Mouse (Mus musculus): ENCODE data around the gene Sdad1. TPM values are rescaled to one million over a fixed set of nuclear protein-coding genes. Genes with fewer than 3 reads are reported as not detected.
"Not testable (repeated sequence)": the region's sequence is repeated elsewhere in the genome, so short reads cannot be mapped to it uniquely, and the experiment has no call there.

Sdad1 gene
- 10 to 100 TPM; 18.6 to 20.2 TPM for total RNA-seq (2021)
- long read RNA-seq, experiment 1, full-length matches to known transcripts: 3 of 6 reads
- long read RNA-seq, experiment 1, partial matches to known transcripts: 1 of 6 reads
- long read RNA-seq, experiment 1, other reads (novel, unspliced or antisense): 2 of 6 reads
- long read RNA-seq, experiment 2, full-length matches to known transcripts: 3 of 4 reads
- long read RNA-seq, experiment 2, partial matches to known transcripts: 1 of 4 reads
- long read RNA-seq, experiment 2, other reads (novel, unspliced or antisense): 0 of 4 reads

DNA sequence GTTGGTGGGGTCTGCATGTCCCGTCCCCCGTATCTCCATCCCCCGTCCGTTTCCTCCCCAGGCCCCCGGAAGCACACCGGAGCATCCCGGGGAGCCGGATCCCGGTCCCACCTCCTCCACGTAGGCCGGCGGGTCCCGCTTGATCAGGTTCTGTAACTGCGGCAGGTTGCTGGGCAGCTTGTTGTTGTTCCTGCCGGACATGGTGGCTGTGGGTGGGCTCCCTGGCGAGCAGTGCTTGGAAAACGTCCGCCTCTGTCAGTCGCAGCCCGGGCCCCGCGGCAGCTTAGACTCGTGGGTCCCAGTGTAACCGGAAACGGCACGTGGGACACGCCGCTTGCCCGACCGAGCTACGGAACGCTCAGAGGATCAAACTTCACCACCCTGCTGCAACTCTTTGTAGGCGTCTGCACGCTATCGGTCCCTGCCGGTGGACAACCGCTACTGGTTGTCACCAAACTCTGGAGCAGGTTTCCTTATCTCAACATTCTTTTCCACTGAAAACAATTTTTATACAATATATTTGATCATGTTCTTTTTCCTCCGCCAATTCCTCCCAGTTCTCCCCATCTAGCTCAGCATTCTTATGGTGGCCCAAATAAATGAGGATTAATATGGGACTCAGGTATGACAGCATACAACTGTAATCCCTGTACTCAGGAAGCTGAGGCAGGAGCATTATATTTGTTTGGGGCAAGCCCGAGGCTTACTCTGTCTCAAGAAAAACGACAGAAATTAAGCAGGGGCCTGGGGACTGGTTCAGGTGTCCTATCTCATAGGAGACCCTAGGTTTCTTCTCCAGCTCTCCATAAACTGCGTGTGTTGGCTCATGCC, at the start of gene Sdad1:
TSS of gene Sdad1 (minus strand) at position 799 of the 831 bp plus-strand sequence.
- intact Hi-C loops (cut with DNase I): no loop called here
- DNase-seq (ENCODE audit: low spot score in 2 of 2): peak; percentile 97

DNA sequence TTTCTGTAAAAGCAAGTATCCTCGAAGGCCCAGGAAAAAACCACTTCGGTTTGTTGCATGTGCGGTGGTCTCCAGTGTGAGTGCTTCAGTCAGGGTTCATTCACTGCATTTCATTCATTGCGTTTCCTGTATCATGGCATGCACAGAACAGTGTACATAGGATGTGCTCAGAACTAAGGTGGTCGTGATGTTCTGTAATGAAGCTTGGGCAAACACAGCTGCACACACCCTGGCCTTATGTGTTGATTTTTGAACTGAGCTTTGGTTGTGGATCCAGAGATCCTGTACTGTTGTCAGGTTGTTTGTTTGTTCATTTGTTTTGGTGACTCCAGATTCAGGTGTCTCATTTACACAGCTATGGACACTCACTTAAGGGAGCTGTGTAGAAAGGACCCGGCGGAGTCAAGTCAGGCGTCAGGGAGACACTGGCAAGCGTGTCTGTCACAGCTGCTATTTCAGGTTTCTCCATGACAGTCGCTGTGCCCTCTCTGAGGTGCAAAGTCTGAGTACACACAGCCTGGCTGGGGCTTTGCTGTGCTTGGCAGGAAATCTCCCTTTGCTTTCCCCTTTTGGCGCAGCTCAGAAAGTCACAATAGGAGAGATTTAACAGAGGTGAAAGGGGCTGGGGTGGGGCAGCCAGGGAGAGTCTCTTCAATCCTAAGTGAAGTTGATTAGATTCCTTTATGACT, 48.6 kb upstream of the Sdad1 start:
- intact Hi-C loops (cut with DNase I): no loop called here

DNA sequence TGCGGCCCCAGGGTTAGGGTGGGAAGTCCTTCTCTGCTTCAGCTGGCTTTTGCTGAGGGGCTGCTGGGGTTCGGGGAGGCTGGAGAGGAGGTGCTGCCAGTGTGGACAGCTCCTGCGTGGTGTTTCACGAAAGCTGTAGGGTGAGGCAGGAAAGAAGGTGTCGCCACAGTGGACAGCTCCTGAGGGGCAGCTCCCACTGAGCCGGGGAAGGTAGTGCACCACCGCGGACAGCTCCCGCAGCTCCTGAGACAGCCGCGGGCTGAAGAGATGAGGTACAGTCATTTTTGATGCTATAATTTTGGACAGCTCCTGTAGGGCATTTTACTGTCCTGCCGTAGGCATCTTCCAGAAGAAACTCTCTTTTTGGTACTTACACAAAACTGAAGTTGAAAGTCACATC, 47.8 kb upstream of the Sdad1 start:
- intact Hi-C loops (cut with DNase I): no loop called here
- no peak for DNase-seq (ENCODE audit: low spot score in 2 of 2)

More for the DNA sequence above, 48.6 kb upstream of the Sdad1 start:
- no peak for DNase-seq (ENCODE audit: low spot score in 2 of 2)

DNA sequence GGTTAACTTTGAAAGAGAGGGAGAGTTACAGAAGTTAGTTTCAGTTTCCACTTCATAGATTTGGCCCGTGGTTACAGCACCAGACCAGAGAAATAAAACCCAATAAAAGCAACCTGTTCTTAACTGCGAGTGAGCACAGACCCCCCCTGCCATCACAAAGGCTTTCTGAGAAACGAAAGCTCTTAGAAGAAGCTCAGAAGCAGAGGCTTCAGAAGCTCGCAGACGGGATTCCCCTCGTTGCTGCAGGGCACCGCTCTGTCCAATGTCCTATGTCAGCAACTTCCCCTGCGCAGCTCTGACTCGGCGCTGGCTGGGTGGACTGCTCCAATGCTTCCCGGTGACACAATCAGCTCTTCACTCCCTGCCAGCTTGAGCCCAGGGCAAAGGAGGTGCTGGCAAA, 43.2 kb upstream of the Sdad1 start:
- intact Hi-C loops (cut with DNase I): no loop called here
- DNase-seq (ENCODE audit: low spot score in 2 of 2): no peak

DNA sequence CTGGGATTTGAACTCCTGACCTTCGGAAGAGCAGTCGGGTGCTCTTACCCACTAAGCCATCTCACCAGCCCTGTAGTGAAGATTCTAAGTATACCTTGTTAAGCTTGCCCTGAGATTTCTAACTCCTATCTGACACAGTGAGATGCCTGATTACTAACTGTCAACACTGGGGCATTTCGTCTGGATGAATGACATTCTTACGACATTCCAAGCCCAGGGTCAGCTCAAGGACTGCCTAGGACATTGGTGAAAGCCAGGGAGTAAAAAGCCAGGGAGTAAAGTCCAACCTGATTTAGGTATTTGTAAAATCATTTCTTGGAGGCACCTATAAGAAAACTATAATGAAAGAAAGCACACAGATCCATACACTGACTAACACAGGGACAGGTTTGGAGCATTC, 42.4 kb upstream of the Sdad1 start:
- intact Hi-C loops (cut with DNase I); DNase-seq (ENCODE audit: low spot score in 2 of 2): not testable (repeated sequence)

DNA sequence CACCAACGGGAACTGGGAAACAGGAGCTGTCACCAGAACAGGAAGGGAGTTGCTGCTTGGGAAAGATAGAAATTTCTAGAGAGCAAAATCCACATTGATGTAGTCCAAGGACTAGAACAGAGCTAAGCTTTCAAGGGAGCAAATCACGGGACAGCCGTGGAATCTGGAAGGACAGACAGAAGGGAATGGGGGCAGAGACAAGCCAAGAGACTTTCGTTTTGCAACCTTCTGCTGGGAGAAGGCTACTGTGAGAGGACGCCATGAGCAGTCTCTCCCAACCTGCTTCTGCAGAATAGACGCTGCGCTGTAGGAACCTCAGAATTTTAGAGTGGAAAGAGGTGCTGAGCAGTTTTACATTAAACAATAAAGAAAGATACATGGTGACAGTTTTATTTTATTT, 39.5 kb upstream of the Sdad1 start:
- no peak for DNase-seq (ENCODE audit: low spot score in 2 of 2)
- intact Hi-C loops (cut with DNase I): no loop called here

DNA sequence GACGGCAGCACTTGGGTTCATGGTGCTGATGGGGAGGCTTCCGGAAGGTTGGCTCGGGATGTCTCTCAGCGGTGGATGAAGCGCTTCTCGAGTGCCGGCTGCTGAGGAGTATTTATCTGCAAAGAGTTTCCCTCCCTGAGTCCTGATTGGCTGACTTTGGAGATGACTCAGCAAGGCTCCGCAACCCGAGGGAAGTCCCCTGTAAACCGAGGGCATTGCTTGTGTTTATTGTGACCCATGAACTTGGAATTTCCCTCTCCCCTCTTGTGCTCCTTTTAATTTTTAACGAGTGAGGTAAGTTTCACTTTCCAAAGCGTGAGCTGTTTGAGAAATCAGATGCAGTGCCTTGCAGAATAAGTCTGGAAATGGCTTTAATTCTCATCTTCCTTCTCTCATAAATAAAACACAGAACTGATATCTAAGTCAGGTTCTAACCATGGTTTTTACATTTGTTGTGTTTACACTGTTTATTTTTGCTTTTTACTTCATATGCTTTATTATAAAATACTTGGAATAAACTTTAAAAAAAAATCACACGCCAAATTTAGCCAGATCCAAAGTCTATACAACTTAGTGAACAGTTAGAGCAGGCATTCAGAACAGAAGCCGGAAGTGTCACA, 38.6 kb upstream of the Sdad1 start, which contains the start of gene Cxcl10:
TSS of gene Cxcl10 (minus strand) at position 96 of the 620 bp plus-strand sequence.
- peak in 1 of 2 experiments; percentile 45 for DNase-seq (ENCODE audit: low spot score in 2 of 2)
- intact Hi-C loops (cut with DNase I): no loop called here

DNA sequence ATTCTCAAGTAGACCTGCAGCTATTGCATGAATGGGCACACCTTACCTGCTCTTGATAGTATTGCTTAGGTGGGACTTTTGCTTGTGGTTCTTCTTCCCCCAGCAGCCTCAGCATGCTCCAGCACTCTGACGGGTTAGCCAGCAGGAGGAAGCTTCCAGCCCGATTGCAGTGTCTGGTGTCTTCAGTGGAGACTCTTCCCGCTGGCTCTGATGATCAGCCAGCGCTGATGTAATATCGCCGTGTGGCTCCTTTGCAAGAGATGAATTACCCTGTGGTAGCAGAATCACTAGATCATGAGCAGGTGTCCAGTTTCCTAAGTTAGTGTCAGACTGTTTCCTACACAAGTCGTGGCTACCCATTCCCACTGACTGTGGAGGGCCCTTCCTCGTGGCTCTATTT, 34.7 kb upstream of the Sdad1 start:
- no peak for DNase-seq (ENCODE audit: low spot score in 2 of 2)
- intact Hi-C loops (cut with DNase I): no loop called here

DNA sequence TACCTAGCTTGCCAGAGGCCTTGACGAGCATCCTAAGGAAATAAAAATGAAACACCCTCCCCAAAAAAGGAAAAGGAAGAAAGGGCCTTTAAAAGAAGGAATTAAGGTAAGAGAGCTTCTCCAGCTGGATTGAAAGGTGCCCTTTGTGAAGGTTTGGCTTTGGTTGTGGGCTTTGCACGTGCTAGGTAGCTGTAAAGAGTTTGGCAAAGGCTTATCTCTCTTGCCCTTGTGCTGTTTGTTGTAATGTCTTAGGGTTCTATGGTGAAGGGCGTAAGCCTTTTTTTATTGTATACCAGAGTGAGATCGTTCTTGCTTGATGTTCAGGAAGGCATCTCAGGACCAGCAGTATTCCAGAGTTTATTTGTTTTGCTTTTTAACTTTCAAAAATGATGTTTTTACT, 30.3 kb upstream of the Sdad1 start:
- no peak for DNase-seq (ENCODE audit: low spot score in 2 of 2)
- intact Hi-C loops (cut with DNase I): no loop called here

DNA sequence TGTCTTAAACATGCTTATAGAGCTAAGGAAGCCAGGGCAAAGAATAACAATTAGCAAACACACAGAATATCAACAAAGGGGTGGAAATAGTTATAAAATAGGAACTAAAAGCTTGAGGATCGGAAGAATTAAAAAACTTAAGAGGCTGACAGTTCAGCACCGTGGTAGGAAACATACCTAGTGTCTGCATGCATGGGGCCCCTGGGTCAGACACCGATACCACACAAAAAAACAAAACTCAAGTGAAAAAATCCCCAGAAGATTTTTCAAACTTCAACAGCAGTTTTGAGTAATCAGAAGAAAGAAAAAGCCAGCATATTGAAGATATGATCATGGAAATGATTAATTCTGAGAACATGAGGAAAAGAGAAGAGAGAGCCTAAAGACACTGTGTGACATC, 26.5 kb upstream of the Sdad1 start:
- intact Hi-C loops (cut with DNase I): no loop called here
- no peak for DNase-seq (ENCODE audit: low spot score in 2 of 2)

DNA sequence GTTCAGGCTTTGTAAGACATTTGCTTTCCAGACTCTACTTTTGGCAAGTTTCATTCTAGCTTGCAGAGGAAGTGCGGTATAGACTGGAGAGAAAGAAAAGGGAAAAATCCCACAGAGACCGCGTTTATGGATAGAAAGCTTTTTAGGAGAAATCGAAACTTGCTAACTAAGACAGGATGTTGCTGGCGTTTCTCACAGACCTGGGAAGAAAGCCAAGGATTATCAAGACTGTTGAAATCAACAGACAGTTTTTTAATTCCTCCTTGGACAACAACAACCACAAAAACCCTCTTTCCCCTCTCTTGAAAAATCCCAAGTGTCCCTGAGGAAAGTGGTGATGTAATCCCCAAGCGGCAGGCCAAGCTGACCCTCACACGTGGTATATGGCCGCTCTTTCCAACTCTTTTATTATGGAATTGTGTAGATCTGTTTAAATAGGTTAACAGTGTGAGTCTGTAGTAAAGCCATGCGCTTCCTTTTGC, 22.1 kb upstream of the Sdad1 start:
- DNase-seq (ENCODE audit: low spot score in 2 of 2): no peak
- intact Hi-C loops (cut with DNase I): no loop called here

DNA sequence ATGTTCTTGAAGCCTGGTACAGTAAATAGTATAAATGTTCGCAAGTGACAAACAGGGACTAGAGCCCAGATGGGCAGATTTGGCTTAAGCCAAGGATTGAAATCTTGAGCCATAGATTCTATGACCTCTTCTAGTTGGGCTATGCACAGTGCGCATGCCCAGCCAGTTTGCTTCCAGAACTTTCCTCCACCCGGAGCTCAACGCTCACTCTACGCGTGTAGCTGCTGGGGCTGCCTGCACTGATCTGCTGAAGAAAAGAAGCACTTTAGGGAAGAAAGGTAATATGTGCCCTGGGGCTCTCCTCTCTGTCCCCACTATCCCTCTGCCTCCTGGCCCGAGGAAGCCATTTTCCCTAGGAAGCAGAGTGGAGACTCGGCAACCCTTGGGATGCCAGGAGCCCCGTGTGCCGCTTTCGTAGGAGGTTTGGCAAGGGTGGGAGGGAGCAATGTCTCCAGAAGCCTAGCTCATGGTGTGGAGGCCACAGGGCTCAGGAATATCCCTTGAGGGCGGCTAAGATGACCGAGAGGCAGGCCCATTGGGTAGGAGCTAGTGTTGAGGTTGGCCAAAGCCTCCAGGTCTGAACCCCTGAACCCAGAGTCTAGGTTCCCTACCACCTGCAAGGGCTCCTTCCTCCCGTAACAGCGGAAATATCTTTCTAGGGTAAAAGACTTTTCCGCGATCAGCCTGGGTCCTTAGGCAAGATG, 21.5 kb upstream of the Sdad1 start, which contains the start of gene Art3:
TSS of gene Art3 (plus strand) at position 193 of the 704 bp plus-strand sequence.
- intact Hi-C loops (cut with DNase I): no loop called here
- no peak for DNase-seq (ENCODE audit: low spot score in 2 of 2)

DNA sequence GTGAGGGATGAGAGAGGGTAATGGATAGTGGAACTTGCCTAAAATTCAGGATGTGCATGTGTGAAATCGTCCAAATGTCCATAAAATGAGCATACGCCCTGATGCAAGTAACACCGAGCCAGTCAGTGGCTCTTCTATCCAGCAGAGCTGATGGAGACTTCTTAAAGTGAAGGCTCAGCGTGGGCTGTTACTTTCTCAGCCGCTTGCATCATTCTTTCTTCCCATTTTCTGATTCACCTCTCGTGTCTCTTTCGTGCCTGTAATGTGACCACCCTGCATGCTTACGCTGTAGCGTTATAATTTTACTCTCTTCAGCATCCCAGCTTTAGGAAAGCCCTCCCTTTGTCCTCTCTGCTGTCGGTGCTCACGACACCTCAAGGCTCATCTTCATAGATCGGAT, 20.8 kb upstream of the Sdad1 start:
- no peak for DNase-seq (ENCODE audit: low spot score in 2 of 2)
- intact Hi-C loops (cut with DNase I): no loop called here

DNA sequence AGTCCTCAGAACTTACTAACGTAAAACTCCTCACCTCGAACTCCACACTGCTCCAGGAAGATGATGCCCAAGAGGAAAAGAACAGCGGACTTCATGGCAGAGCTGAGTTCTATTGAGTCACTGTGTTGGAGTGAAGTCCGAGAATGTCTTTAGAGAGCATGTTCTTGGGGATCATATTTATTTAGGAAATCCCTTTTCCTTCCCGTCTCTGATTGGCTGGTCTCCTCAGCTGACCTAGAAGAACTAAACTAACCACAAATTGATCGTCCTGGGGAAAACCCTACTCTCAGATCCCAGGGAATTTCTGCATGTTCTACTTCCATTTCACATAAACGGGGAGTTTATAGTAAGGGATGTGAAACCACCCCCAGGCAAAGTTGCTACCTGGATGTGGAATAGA, 17.6 kb upstream of the Sdad1 start, which contains the start of gene Cxcl9:
TSS of gene Cxcl9 (minus strand) at position 151 of the 400 bp plus-strand sequence.
- intact Hi-C loops (cut with DNase I): no loop called here
- no peak for DNase-seq (ENCODE audit: low spot score in 2 of 2)

DNA sequence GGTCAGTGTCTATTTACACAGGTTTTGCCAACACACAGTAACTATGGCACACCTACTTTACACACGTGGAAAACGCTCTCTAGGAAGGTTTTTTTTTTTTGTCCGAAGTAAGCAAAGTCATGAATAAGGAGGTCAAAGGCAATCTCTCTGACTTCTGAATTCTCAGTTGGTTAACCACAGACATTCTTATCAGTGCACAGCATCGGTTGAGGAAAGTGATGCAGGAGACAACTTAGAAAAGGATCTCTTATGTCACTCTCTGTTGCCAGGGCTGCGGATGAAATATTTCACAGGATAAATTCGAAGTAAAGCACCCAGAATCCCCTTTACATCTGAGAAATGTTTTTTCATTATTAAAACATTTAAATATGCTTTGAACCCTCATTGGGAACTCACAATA, 17.1 kb upstream of the Sdad1 start:
- DNase-seq (ENCODE audit: low spot score in 2 of 2): no peak
- intact Hi-C loops (cut with DNase I): no loop called here

DNA sequence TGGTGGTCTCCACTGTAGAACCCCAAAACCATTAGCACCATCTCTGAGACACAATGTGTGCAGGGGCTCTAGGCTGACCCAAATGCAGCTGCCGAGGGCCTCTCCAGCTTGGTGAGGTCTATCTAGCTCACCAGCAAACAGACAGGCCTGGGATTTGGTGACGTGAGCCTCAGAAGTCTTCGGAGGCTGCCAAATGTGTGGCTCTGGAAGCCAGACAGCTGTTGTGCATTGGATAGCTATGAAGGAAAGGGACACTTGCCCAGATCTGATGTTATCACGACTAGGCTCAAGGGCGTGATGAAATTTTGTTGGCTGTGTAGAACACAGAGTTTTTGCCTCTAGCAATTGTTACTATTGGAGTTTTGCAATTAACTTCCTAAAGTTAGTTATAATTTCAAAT, 13.0 kb upstream of the Sdad1 start:
- intact Hi-C loops (cut with DNase I): no loop called here
- DNase-seq (ENCODE audit: low spot score in 2 of 2): no peak

DNA sequence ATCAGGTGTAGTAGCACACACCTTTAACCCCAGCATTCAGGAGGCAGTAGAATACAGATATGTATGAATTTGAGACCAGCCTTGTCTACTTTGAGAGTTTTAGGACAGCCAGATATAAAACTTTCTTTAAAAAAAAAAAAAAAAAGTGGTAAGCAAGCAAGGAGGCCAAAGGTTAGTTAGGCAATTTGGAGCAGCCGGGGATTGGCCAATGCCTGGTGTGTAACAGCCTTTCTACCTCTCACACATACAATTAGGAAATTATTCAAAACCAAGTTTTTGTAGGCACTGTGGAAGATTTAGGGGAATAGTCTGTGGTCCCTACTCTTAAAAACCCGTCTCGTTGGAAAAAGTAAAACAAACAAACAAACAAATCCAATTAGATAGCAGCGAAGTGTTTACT, 12.3 kb upstream of the Sdad1 start:
- intact Hi-C loops (cut with DNase I): no loop called here
- no peak for DNase-seq (ENCODE audit: low spot score in 2 of 2)

DNA sequence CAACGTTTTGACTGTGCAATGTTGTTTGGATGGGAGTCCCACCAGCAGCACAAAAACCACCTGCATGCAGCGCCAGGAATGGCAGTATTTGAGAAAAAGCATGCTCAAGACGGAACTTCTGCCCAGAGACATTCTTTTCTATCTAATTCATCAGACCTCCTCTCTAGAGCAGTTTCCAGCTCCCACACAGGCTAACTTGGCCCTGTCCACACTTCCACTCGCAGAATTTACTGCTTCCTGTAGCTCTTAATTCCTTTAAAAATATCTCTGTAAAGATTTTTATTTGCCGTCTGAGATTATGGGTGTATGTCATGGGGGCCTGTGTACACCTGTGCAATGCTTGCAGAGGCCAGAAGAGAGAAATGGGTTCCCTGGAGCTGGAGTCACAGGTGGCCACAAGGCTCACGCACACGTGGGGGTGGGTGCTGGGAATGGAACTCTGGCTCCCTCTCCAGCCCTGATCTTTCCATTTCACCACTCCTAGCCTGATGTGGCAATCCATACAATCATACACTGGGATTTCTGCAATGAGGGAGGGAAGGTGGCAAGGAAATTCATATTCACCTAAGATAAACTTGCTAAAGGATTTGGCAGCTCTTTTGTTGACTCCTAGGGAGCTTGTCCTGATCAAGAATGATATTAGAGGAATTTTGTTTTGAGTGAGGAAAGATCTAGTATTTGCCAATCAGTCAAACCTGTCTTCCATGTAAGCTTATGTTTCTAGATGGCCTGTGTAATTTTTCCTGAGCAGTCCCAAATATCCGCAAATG, 11.5 kb upstream of the Sdad1 start:
- no peak for DNase-seq (ENCODE audit: low spot score in 2 of 2)
- intact Hi-C loops (cut with DNase I): no loop called here

All from left cerebral cortex, postnatal 14 days (tissue).